Mouse (Mus musculus) stomach, embryonic 15.5 days (tissue): Measurements from ENCODE around the gene Tas1r3. TPM values are rescaled to one million over a fixed set of nuclear protein-coding genes. Genes with fewer than 3 reads are reported as not detected.

ENCODE experiments used
- ATAC-seq: fragments of 200-750 bp; cut with Nextera tagmentation; 2 replicates; pipeline ENCODE4 v1.8.0; 2017; ENCODE audit warnings: low read depth, moderate number of reproducible peaks, moderate TSS enrichment; ENCODE audit not compliant: insufficient read depth, low FRiP score
- H3K27ac ChIP-seq: fragments of 300-500 bp; sonication (generic); 2 replicates; pipeline ENCODE4 v1.5.1; 2015; ENCODE audit warnings: mild to moderate bottlenecking, inconsistent platforms
- H3K27me3 ChIP-seq: fragments of 300-500 bp; sonication (generic); replicated peaks from 2 replicates; pipeline ENCODE4 v1.6.1; 2015; ENCODE audit warnings: inconsistent platforms
- H3K36me3 ChIP-seq: fragments of 300-500 bp; sonication (generic); 2 replicates; pipeline ENCODE4 v1.6.1; 2015; ENCODE audit warnings: inconsistent platforms
- H3K4me1 ChIP-seq: fragments of 300-500 bp; sonication (generic); 2 replicates; pipeline ENCODE4 v1.6.1; 2015; ENCODE audit warnings: inconsistent platforms
- H3K4me2 ChIP-seq: fragments of 300-500 bp; sonication (generic); 2 replicates; pipeline ENCODE4 v1.6.1; 2015; ENCODE audit warnings: mild to moderate bottlenecking, inconsistent platforms
- H3K4me3 ChIP-seq: fragments of 300-500 bp; sonication (generic); replicated peaks from 2 replicates; pipeline ENCODE4 v1.5.1; 2015; ENCODE audit warnings: inconsistent platforms
- H3K9ac ChIP-seq: fragments of 300-500 bp; sonication (generic); 2 replicates; pipeline ENCODE4 v1.6.1; 2015; ENCODE audit warnings: inconsistent platforms
- H3K9me3 ChIP-seq: fragments of 300-500 bp; sonication (generic); 2 replicates; pipeline ENCODE4 v1.6.1; 2016; ENCODE audit warnings: inconsistent platforms
- WGBS: fragments of 180-500 bp; shearing (Covaris S2); methylation state at CpG from one replicate; pipeline ENCODE4 v1.1.7; 2015; 5-methylcytosine and 5-hydroxymethylcytosine counted together
- polyA plus RNA-seq: library from polyadenylated mRNA; unstranded; fragments of >200 nt; fragmentation: Nextera tagmentation; extraction: Ambion mirVana; gene quantifications from 2 replicates; pipeline ENCODE4 v1.2.1, GENCODE M21; 2015

Gene Tas1r3
- polyA plus RNA-seq, 1 experiment from 2014 or later = 0.30 TPM

GRCm38 (mm10) chr4:155849391-155849790 is 13.8 kb downstream of the Tas1r3 start:
- Histone ChIP-seq H3K4me3 (no peak overlapping the region), H3K36me3 (peaks cover 3% of the 10 kb centered on the region; the same call in 1 of the 2 replicates), H3K4me1 (peaks cover 26% of the 10 kb centered on the region), H3K27me3 (no peaks in the 10 kb centered on the region), H3K9ac (no peak overlapping the region), H3K27ac (no peak overlapping the region), H3K9me3 (no peaks in the 10 kb centered on the region), H3K4me2 (no peak overlapping the region)
- 76% methylated on average over 2 of the region's 2 CpGs for WGBS
- ATAC-seq = no peak

DNA sequence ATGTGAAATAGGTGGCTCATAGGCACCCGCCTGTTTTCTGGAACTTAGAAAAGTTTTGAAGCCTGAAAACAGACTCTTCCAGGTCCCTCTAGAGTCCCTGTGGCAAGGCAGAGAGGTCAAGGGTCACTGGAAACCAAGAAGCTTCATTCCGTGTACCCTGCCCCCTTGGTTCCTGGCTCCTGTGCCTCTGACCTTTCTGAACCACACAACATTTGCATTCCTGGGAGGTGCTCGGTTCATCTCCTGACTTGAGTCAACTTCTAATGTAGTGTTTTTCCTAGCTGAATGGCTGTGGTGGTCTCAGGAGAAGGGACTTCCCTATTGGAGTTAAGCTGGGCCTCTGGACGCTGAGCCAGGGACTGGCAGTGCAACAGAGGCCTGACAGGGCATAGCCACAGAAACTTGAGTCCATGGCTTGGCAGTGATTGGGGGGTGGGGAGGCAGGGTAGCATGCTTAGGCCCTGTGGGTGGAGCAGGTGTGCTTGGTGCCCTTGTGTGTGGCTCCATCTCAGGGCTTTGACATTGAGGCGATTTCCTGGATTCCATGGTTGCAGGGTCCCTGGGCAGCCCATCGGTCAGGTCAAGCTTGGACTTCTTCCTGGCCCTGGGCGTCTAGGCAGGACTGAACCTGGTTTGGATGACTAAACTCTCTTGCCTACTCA is 14.6 kb downstream of the Tas1r3 start:
- Histone ChIP-seq H3K27ac (no peak overlapping the region), H3K9ac (peak overlapping the region; percentile 86; the same call in 1 of the 2 replicates), H3K27me3 (no peaks in the 10 kb centered on the region), H3K4me3 (peak overlapping the region; percentile 66), H3K4me1 (peaks cover 26% of the 10 kb centered on the region), H3K4me2 (peak overlapping the region; percentile 95), H3K9me3 (no peaks in the 10 kb centered on the region), H3K36me3 (no peaks in the 10 kb centered on the region)
- WGBS = 65% methylated on average over 7 of the region's 7 CpGs
- ATAC-seq = no peak

GRCm38 (mm10) chr4:155847591-155848352 is 15.4 kb downstream of the Tas1r3 start:
- Histone ChIP-seq H3K4me1 (peaks cover 26% of the 10 kb centered on the region), H3K4me2 (peak overlapping the region; percentile 95), H3K27ac (peak overlapping the region; percentile 59; the same call in 1 of the 2 replicates), H3K9ac (peak overlapping the region; percentile 86), H3K4me3 (peak overlapping the region; percentile 66), H3K27me3 (no peaks in the 10 kb centered on the region), H3K9me3 (no peaks in the 10 kb centered on the region), H3K36me3 (no peaks in the 10 kb centered on the region)
- WGBS = under 1% methylated on average over 68 of the region's 69 CpGs
- peak; percentile 23 for ATAC-seq

DNA sequence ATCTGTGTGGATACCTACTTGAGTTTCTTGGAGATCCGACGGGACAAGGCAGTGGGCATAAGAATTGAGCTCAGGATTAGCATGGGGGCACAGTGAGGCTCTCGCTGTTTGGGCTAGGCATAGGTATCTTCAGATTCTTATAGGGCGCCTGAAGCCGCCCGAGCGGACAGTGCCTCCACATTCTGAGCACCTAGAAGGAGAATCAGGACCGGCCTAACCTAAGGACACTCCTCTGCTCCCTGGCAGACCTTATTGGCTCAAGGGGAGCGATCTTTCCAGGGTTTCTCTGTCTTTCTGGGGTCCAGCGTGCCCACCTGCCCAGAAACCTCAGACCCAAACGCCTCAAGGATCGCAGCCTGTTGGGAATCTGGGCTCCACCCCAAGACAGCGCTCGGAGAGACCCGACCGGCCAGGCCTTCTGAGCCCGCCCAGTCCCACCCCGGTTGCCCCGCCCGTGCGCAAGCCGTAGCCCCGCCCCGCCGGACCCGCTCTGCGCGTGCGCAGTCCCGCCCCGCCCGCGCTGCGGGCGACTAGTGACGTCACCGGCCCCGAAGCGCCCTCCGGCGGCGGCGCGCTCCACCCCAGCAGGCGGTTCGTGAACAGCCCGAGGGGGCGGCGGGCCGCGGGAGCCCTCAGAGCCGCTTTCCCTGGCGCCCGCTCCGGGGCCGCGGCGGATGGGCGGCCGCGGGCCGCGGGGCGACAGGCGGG is 16.1 kb downstream of the Tas1r3 start, which contains the start of gene Dvl1:
TSS of gene Dvl1 (plus strand) at position 532 of the 708 bp plus-strand sequence.
- WGBS = 3% methylated on average over 56 of the region's 65 CpGs
- H3K4me3 ChIP-seq = peak within 1 kb of the TSS; percentile 66
- 0 out of 2 replicates have a peak, but pooled peaks cover 3% of the 10 kb centered on the region for H3K36me3 ChIP-seq
- H3K9me3 ChIP-seq = no peaks in the 10 kb centered on the region
- peaks cover 26% of the 10 kb centered on the region for H3K4me1 ChIP-seq
- H3K4me2 ChIP-seq = peak within 1 kb of the TSS; percentile 95
- peak; percentile 91 for ATAC-seq
- H3K27ac ChIP-seq = peak within 1 kb of the TSS; percentile 77
- peak within 1 kb of the TSS; percentile 86 for H3K9ac ChIP-seq
- H3K27me3 ChIP-seq = no peaks in the 10 kb centered on the region

DNA sequence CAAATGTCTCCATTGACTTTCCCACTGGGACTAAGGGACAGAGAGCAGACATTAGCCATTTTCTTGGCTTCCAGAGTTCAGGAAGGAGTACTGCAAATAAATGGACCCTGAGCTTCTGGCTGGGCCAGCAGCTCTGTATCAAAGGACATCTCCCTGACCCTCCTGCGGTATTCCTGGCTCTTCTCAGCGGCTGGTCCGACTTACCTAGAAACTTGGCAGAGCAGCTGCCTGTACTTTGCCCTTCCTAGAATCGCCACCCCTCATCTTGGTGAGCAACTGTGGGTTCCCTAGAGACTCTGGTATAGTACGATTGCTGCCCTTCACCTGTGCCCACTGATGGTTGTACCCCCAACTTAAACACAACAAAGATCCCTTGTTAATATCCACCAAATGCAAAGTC is 19.9 kb downstream of the Tas1r3 start:
- WGBS = 95% methylated on average over 5 of the region's 5 CpGs
- no peaks in the 10 kb centered on the region for H3K9me3 ChIP-seq
- H3K4me3 ChIP-seq = no peak overlapping the region
- no peak overlapping the region for H3K9ac ChIP-seq
- H3K36me3 ChIP-seq = 0 out of 2 replicates have a peak, but pooled peaks cover 3% of the 10 kb centered on the region
- no peak for ATAC-seq
- no peaks in the 10 kb centered on the region for H3K27me3 ChIP-seq
- no peak overlapping the region for H3K27ac ChIP-seq
- H3K4me1 ChIP-seq = peaks cover 41% of the 10 kb centered on the region
- no peak overlapping the region for H3K4me2 ChIP-seq

GRCm38 (mm10) chr4:155841651-155842270 is 21.4 kb downstream of the Tas1r3 start:
- no peak for ATAC-seq
- Histone ChIP-seq H3K27me3 (no peaks in the 10 kb centered on the region), H3K4me2 (peak overlapping the region; percentile 88), H3K9me3 (no peaks in the 10 kb centered on the region), H3K4me1 (peaks cover 45% of the 10 kb centered on the region), H3K36me3 (0 out of 2 replicates have a peak, but pooled peaks cover 3% of the 10 kb centered on the region), H3K4me3 (peak overlapping the region; percentile 54), H3K9ac (no peak overlapping the region), H3K27ac (no peak overlapping the region)
- 42% methylated on average over 38 of the region's 38 CpGs for WGBS

DNA sequence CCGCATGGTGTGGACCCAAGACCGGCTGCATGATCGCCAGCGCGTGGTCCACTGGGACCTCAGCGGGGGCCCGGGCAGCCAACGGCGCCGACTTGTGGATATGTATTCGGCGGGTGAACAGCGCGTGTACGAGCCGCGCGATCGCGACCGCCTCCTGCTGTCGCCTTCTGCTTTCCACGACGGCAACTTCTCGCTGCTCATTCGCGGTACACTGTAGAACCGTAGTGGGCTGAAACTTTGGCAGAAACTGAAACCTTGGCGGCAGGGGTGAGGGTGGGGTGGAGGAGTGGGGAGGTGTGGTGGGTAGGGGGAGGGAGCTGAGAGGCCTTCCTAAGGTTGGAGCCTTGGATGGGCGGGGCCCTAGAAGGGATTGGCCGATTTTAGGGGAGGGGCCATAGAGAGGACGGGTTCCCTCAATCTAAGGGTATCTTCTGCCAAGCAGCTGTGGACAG is 22.1 kb downstream of the Tas1r3 start:
- WGBS = under 1% methylated on average over 32 of the region's 32 CpGs
- H3K4me2 ChIP-seq = peak overlapping the region; percentile 88
- no peaks in the 10 kb centered on the region for H3K27me3 ChIP-seq
- H3K9me3 ChIP-seq = no peaks in the 10 kb centered on the region
- 0 out of 2 replicates have a peak, but pooled peaks cover 3% of the 10 kb centered on the region for H3K36me3 ChIP-seq
- H3K27ac ChIP-seq = peak overlapping the region; percentile 96; the same call in 1 of the 2 replicates
- H3K9ac ChIP-seq = peak overlapping the region; percentile 42
- ATAC-seq = peak; percentile 68
- peaks cover 40% of the 10 kb centered on the region for H3K4me1 ChIP-seq
- H3K4me3 ChIP-seq = peak overlapping the region; percentile 54

DNA sequence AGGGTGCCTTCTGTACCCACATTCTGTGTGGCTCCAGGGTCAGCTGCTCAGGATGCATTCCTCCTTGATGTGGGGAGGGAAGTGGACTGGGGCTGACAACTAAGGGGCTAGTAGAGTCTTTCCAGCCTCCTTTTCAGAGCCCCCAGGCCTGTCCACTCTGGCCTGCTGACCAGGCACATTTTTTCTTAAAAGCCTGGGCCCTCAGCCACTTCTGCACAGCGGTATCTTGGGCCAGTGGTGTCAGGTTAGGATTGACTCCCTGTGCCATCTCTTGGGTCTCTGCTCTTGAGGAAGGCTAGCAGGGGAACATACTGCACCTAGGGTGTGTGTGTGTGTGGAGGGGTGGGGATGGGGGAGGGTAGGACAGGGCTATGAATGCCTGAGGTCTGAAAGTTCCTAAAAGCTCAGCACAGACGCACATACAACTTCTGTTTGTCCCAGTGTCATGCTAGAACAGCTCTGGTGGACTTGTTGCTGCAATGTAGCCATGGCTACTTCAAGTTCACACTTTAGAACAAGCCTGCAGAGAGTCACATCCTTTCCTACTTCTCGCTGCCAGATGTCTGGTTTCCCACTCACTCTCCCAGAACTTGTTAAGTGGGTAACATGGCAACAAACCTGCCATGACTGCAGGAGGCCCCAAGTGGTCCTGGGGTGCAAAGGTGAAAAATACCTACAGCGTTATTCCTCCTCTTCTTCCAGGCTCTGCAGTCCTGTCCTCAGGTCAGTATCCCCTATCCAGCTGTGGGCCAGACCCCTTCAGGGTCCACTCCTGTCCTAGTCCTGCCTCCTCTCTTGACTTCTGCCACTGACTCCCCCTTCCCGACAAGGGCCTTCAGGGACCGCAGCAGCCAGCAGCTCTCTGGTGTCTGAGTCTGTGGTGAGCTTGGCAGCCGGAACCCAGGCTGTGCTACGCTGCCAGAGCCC is 22.8 kb downstream of the Tas1r3 start:
- ATAC-seq = no peak
- 9% methylated on average over 8 of the region's 8 CpGs for WGBS
- H3K4me3 ChIP-seq = peak overlapping the region; percentile 54

GRCm38 (mm10) chr4:155839483-155839910 is 23.7 kb downstream of the Tas1r3 start, which contains the start of gene Mxra8:
TSS of gene Mxra8 (plus strand) at chr4:155839680.
- no peaks in the 10 kb centered on the region for H3K9me3 ChIP-seq
- no peaks in the 10 kb centered on the region for H3K27me3 ChIP-seq
- H3K4me3 ChIP-seq = peak within 1 kb of the TSS; percentile 54
- ATAC-seq = peak; percentile 85
- H3K4me2 ChIP-seq = peak within 1 kb of the TSS; percentile 88
- peak within 1 kb of the TSS; percentile 42 for H3K9ac ChIP-seq
- H3K4me1 ChIP-seq = peaks cover 40% of the 10 kb centered on the region
- 0 out of 2 replicates have a peak, but pooled peaks cover 3% of the 10 kb centered on the region for H3K36me3 ChIP-seq
- 4% methylated on average over 16 of the region's 16 CpGs for WGBS
- H3K27ac ChIP-seq = peak within 1 kb of the TSS; percentile 96

More for the DNA sequence above, 22.8 kb downstream of the Tas1r3 start:
- Histone ChIP-seq H3K4me1 (peaks cover 40% of the 10 kb centered on the region), H3K27ac (peak overlapping the region; percentile 96), H3K27me3 (no peaks in the 10 kb centered on the region), H3K9ac (peak overlapping the region; percentile 42), H3K9me3 (no peaks in the 10 kb centered on the region), H3K4me2 (peak overlapping the region; percentile 88), H3K36me3 (0 out of 2 replicates have a peak, but pooled peaks cover 3% of the 10 kb centered on the region)
